Mouse (Mus musculus): ENCODE data around the gene Col24a1. TPM values are rescaled to one million over a fixed set of nuclear protein-coding genes. Genes with fewer than 3 reads are reported as not detected.
A peak's percentile ranks its signal among the peaks of the same experiment; 100 is the strongest.
"Not testable (repeated sequence)": the region's sequence is repeated elsewhere in the genome, so short reads cannot be mapped to it uniquely, and the experiment has no call there.

Gene Col24a1
- total RNA-seq, 2 experiments from 2014 or later, result 0.89 to 2.2 TPM

DNA sequence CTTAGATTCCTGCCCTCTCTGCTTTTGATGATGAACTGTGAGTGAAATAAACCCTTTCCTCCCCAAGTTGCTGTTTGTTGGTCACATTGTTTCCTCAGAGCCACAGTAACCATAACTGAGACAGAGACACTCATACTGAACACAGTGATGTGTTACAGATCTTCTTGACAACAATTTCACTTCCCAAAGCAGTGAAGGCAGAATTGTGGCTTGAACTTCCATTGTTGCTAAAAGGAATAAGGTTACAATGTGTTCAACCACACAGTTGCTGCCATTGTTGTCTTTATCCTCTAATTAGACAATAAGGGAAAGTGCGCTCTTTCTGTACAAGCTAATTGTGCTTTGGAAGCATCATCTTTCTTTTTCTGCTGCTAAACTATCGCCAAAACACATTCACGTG is 61.7 kb downstream of the Col24a1 start:
- no peak for DNase-seq (ENCODE audit: low spot score)

DNA sequence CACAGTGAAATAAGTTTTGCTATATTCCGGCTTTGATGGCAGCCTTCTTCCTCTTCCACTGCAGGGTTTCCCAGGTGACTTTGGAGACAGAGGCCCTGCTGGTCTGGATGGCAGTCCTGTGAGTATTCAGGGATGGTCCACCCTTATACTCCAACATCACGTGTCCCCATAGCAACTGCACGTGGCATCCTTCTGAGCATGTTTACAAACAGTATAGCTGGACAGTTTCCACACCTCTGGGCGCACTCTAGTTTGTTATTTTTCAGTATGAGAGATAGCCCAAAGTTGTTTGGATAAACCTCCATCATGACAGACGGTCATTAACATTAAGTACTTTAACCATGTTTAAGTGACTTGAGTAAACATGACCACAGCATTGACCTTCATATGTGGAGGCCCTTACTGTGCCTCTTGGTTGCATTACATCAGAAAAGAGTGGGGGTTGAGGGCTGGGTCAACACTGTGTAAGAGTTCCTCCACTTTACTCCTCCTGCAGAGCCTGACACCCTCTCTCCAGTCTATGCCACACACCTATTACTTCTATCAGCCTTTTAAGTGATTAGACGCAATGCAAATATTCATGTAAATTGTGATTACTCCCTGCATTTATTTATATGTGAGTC is 64.7 kb downstream of the Col24a1 start:
- DNase-seq (ENCODE audit: low spot score), result no peak

GRCm38 (mm10) chr3:145365227-145365626 is 73.0 kb downstream of the Col24a1 start:
- DNase-seq (ENCODE audit: low spot score), result no peak

DNA sequence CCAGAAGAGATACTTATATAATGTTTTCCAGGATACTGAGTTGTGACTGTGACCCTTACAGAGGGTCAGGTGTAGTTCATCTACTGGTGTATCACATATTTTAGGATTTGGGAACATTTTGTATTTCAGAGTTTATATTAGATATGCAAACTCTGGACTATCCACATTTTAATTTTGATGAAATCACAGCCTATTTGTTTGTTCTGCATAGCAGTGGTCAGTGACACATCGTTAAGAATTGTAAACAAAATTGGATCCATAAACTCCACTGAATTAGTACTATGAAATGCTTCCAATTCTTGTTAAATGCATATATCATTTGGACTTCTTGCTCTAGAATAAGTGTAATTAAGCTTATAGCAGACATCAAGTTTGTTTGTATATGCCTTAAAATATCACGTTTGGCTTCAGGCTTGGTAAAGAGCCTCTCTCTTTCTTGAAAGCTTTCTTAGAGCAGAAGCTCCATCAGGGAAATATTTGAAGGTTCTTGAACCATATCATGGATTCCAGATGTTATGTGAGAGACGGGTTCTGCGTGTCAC is 75.0 kb downstream of the Col24a1 start:
- no peak for DNase-seq (ENCODE audit: low spot score)

DNA sequence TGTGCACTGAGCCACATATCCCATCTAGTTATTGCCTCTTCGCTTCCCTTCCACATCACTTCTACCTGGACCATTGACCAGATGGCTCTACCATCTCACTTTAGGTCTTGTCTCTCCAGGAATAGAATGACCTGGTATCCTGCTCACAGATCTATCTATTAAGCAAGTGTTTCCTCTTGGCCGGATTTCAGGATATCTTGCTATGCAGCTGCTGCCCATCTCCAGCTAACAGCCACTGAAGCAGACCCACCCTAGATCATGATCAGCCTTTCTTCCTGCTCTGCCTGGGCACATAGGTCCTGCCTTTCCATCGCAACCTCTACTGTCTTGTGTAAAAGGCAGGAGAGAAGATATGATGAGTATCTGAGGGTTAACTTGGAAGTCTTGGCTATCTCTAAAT is 84.0 kb downstream of the Col24a1 start:
- DNase-seq (ENCODE audit: low spot score), result no peak

DNA sequence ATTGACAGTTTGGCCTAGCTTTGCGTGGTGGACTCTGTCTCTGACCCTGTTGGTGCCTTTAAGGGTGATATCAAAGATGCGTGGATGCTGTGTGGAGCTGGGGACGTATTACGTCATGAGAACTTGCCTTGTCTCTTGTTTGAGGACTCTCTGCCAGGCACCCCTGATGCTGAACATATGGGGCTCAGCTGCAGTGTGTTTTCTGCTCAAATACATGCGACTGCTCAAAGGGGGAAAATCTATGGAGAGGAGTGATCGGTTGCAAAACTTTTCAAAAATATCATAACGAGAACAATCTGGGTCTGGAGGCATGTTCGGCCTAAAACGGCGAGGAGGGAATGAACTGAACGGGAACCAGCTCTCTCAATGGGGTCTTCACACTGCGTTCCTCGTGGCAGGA is 90.8 kb downstream of the Col24a1 start:
- no peak for DNase-seq (ENCODE audit: low spot score)

DNA sequence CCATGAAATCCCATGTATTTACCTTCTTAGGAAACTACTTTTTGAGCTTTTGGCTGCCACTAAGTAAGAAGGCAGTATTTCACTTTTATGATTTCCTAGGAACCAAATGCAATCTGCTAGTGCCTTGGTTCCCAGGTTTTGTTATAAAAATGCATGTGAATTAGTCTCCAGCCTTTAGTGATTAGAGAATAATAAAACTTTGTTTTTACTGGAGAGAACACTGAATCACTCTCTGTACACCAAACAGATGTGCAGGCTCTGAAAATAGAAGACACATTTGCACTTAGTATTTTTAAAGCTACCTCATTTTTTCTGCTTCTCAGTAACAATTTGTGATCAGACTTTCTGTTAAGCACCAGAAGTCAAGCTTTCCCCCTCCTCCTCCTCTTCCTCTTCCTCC is 94.2 kb downstream of the Col24a1 start:
- DNase-seq (ENCODE audit: low spot score), result no peak

- DNase-seq (ENCODE audit: low spot score), result no peak
Observed at GRCm38 (mm10) chr3:145390681-145391080, 98.4 kb downstream of the Col24a1 start.

GRCm38 (mm10) chr3:145391986-145392659 is 99.9 kb downstream of the Col24a1 start:
- DNase-seq (ENCODE audit: low spot score), result no peak

DNA sequence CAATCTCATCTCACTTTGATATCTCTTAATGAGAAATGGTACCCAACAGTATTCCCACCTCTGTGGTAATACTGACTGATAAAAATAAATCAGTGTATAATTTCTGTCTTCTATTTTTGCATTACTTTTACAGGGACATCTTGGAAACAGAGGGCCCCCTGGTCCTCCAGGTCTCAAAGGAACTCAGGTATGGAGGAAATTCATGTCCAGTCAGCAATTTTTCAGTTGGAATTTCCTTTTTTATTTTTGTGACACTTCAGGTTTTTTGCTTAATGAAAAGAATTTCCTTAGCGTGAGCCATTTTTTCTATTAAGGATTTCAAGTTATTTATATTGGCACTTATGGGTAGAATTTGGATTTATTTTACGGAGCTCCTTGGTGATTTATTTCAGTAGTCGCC is 106.9 kb downstream of the Col24a1 start:
- DNase-seq (ENCODE audit: low spot score), result no peak

DNA sequence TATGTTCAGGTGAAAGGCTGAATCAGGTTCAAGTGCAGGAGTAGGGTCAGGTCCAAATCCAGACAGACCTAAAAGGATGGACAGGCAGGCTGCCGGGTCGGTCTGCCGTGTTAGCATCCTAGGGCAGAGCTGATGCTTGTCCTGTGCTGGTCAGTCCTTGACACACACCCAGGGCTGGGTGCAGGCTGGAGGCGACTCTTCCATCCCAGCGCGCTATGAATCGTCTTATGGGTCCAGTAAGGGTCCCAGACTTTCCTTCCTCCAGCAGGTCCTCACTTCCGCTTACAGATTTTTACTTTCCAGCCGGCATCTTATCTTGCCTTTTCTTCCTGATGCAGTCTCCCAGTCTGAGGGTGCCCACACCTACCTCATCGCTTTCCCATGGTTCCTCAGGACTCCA is 110.0 kb downstream of the Col24a1 start:
- no peak for DNase-seq (ENCODE audit: low spot score)

DNA sequence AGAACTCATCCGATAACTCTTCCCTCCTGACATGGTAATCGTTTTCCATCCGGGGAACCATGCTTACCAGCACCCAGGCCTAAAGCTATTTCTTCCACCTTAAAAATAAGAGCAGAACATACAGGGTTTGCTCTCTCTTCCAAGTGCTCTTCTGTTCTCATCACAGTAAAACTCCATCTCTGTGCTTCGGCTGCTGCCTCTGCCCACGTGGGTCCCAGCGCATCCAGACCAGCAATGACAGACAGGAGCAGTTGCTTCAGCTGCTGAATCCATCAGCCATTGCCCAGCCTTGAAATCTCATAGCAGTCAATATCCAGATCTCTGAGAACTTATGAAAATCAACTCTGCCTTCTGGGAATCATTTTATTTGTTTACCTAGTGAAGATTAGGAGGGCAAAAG is 110.7 kb downstream of the Col24a1 start:
- DNase-seq (ENCODE audit: low spot score), result no peak

DNA sequence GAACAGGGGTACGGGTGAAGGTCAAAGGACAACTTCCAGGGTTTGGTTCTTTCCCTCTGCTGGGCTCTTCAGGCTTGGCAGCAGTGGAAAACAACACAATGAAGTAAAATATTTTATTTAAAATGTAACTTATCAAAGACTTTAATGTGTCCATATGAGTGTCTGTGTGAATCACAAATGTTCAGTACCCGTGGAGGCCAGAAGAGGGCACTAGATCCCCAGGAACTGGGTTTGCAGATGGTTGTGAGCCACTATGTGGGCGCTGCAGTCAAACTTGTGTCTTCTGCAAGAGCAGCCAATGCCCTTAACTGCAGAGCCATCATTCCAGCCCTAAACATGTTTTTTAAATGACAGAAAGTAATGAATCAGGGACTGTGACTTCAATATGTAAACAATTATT is 115.8 kb downstream of the Col24a1 start:
- no peak for DNase-seq (ENCODE audit: low spot score)

DNA sequence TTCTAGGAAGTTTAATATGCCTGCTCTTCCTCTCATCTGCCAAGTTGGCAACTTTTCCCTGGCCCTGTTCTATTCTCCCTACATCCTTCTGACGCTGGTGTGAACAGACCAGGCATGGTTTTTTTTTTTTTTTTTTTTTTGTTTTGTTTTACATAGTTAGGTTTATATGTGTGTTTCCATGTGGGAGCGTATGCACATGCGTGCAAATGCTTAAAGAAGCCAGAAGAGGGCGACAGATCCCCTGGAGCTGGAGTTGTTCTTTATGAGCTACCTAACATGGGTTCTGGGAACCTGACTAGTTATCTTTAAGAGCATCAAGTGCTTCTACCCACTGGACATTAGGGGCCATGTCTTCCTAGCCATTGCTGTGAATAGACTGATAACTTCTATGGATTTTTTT is 119.9 kb downstream of the Col24a1 start:
- no peak for DNase-seq (ENCODE audit: low spot score)

- DNase-seq (ENCODE audit: low spot score), result no peak
Observed at GRCm38 (mm10) chr3:145414362-145414761, 122.1 kb downstream of the Col24a1 start.

DNA sequence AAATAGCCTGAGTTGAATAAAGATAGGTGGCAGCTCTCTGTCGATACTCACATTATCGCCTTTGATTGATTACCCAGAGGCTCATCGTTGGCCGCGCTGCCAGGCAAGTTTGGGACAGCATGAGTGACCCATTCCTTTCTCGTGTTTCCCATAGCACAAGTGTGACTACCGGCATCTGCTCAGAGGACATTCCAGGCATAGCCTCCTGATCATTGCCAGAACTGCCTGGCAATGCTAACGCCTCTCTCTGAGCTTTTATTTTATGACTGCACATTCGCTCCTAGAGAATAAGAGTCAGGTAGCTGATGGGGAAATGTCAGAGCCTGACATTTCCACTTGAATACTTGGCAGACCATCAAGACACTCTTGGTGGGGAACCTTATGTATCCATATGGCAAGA is 125.5 kb downstream of the Col24a1 start:
- DNase-seq (ENCODE audit: low spot score), result peak; percentile 31

GRCm38 (mm10) chr3:145420421-145420820 is 128.1 kb downstream of the Col24a1 start:
- DNase-seq (ENCODE audit: low spot score), result no peak

GRCm38 (mm10) chr3:145422044-145422443 is 129.8 kb downstream of the Col24a1 start:
- DNase-seq (ENCODE audit: low spot score), result no peak

- peak; percentile 2 for DNase-seq (ENCODE audit: low spot score)
Observed at GRCm38 (mm10) chr3:145438352-145438751, 146.1 kb downstream of the Col24a1 start.

- no peak for DNase-seq (ENCODE audit: low spot score)
Observed at GRCm38 (mm10) chr3:145439086-145439485, 146.8 kb downstream of the Col24a1 start.

GRCm38 (mm10) chr3:145440993-145441392 is 148.7 kb downstream of the Col24a1 start:
- DNase-seq (ENCODE audit: low spot score), result no peak

DNA sequence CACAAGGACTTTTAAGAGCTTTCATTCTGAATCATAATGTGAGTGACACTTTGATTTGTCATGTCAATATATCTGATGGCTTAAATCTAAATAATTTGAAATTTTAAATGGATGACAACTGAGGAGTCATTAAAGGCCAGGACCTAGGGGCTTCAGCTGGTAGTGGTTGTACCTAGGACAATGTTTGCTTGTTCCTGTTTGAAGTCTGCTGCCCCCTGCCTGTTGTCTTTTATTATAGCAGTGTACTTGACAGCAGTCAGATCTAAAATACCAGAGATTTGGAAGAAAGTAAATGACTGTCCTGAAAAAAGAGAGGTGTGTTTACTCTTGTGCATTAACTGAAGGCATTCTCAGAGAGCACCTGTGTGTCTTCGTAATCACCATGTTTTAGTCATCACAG is 150.0 kb downstream of the Col24a1 start:
- peak; percentile 18 for DNase-seq (ENCODE audit: low spot score)

DNA sequence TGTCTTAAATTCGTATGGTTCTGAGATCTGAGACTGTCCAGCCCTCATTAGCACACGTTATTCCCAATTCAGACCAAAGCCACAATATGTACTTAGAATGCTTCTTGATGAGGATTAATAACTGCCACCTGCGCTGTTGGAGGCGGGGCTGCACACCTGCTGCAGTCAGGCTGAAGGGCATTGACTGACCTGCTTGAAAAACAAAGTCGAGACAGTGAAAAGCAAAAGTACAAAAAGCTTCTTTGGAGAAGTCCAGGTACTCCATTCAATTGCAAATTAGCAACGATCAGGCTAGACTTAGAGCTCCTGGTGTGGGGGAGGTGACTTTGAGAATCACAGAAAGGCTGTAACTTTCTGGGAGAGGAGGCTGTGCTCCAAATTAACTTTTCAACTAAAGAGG is 150.9 kb downstream of the Col24a1 start:
- not testable (repeated sequence) for DNase-seq (ENCODE audit: low spot score)

All from gastrocnemius, adult 18-20 months (tissue).